Mouse (Mus musculus) hematopoietic stem cell, adult 5-6 weeks (primary cell): ENCODE measurements around the gene L1cam. TPM values are rescaled to one million over a fixed set of nuclear protein-coding genes. Genes with fewer than 3 reads are reported as not detected.

Source experiments
- ATAC-seq, 2 experiments: fragments of 125-278 bp in 1 of 2; replicated peaks in 1 of 2; 2 replicates each; pipeline ENCODE4 v1.8.0; 2016 to 2017; ENCODE audit warnings: inconsistent platforms in 2 of 2, mild to moderate bottlenecking in 2 of 2, moderate number of reproducible peaks in 2 of 2, low read depth in 1 of 2, moderate TSS enrichment in 1 of 2; ENCODE audit not compliant: low FRiP score in 2 of 2, poor library complexity in 2 of 2, severe bottlenecking in 2 of 2, insufficient read depth in 1 of 2, low TSS enrichment in 1 of 2
- total RNA-seq: library from RNA; stranded (forward); fragments of 172-1452, 232-1000 nt; gene quantifications from 2 replicates; pipeline ENCODE4 v1.2.3, GENCODE M21; 2017

The L1cam gene
- total RNA-seq, 1 experiment from 2014 or later, result not detected

DNA sequence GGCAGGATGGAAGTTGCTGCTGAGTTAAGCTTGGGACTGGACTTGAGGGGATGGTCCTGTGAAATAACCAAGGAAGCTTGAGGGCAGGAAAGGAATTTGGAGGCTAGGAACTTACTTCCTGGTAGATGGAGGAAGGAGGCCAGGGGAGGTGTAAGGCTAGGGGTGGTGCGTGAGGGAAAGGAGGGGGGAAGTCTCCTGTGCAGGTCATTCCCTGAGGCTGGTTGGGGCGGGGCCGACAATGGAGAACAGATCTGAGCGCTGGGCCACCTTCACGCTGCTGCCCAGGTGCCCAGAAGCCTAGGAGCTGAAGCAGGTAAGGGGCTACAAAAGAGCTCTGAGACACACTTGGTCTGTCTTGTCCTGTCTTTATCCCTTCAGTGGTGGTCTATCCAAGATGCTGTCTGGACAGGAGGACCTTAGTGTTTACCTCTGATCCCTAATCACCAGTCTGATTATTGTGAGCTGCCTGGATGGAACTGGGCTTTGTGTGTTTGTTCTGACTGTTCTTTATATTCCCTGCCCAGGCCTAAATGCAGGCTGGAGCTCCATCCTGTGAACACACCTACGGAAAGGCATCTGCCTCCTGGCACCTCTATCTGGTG lies 4.3 kb downstream of the L1cam start, which contains the start of gene Avpr2:
Gene Avpr2, plus strand, starts transcription at position 552 of the 602 bp plus-strand sequence.
- no peak for ATAC-seq

DNA sequence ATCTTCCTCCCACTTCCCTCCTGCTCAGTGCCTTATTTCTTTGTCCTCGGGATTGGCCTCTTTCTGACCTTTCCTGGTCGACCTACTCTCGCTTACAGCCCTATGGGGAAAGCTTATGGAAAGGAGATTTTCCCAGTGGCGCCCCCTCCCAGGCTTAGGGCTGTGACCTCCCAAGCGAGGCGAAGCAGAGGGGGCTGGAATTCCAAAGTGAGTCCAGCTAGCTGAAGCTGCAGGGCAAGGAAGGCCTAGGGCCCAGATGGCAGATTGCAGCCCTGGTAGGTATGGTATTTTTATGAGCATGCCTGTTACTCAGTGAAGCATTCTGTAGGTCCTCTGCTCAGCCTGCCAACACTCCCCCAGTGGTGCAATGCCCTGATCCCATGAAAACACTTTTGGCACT lies 14.4 kb downstream of the L1cam start:
- no peak for ATAC-seq

DNA sequence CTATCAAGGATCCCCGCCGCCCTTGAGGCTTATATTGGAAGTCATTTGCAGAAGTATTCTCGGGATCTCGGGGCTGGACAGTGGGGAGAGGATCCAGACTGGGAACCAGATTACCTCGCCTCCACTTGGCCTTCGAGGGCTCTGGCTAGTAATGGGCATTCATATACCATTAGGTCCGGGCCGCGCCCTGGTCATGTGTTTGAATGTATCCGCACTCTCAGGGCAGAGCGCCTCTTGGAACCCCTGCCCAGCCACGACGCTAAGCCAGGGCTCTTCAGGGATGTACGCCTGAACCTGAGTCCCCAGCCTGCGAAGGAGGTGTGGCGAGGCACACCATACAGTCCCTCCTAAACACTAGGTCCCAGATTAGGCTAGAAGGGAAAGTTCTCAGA lies 14.9 kb downstream of the L1cam start:
- 0 out of 4 replicates have a peak, but pooled peaks of 1 of the 2 experiments have one; percentile 10 for ATAC-seq

- ATAC-seq, result peak in 1 of 2 experiments; percentile 42; a peak in 1 of 4 replicates
Measured at GRCm38 (mm10) chrX:73880194-73881035, 15.5 kb downstream of the L1cam start.

DNA sequence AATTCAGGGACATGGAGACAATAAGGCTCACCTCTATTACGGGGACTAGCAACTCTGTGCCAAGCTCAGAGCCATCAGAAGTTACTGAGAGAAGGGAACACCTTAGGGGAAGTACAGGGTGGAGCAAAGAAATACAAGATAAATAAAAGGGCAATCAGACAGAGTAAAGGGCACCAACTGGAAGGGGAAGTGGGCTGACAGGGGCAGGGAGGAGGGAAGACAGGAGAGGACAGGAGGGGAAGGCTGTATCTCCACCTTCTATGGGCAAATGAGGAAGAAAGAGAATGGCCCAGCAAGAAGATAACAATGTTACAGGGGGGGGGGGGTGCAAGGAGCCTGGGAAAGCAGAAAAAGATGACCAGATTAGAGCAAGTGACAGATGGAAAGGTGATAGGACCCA lies 18.9 kb downstream of the L1cam start:
- peak in 1 of 2 experiments; percentile 45; a peak in 1 of 4 replicates for ATAC-seq

GRCm38 (mm10) chrX:73875881-73876280 lies 20.0 kb downstream of the L1cam start:
- ATAC-seq, result no peak

GRCm38 (mm10) chrX:73871956-73872355 lies 23.9 kb downstream of the L1cam start:
- ATAC-seq, result no peak

- ATAC-seq, result no peak
Measured at GRCm38 (mm10) chrX:73871474-73871873, 24.4 kb downstream of the L1cam start.

DNA sequence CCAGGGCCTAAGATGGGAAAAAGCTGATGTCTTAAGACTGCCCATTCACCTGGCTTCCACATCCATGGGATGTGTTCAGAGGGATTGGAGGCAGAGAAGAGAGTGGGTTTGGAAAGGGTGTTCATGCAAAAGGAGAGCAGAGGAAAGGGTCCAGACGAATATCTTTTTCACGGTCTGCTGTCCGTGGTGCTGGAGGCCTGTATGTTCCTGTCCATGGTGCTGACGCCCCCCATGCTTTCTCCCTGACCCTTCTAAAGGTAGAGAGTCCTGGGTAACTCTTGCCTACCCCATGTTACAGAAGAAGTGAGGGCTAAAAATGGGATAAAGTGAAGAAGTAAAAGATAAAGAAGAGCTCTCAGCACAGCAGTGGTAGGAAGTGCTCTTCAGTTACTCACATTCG lies 26.6 kb downstream of the L1cam start:
- ATAC-seq, result peak in 1 of 2 experiments; percentile 60; a peak in 1 of 4 replicates

DNA sequence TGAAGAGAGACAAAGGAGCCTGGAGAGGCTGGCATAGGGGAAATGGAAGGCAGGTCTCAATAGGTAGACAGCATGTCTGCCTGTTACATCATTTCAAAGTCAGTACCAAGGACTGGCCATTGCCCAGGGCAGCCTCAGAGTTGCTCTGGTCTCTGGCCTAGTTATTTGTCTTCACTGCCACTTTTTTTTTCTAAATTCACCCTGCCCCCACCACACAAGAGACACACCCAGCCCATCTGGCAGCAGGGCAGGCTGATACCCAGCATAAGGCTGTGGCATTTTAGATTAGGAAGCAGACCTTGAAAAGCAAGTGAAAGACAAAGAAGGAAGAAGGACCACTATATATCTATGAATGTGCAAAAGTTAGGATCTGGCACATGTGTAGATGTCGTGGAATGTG lies 28.1 kb downstream of the L1cam start:
- no peak for ATAC-seq

GRCm38 (mm10) chrX:73867256-73867655 lies 28.6 kb downstream of the L1cam start:
- ATAC-seq, result no peak

DNA sequence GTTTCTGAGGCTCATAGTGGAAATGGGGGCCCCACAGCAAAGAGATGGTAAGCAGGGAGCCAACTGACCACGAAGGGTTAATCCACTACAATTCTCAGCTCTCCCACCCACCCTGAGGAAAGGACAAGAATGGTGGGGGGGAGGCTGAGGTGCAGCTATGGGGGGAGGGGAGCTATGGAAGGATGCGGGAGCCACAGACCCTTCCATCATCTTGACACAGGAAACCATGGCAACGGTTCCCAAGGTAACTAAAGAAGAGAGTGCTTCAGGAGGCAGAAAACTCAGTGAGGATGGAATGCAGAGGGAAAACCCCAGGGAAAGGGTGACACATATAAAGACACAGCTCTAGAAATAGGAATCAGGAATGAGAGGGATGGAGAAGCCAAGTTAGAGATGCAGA lies 31.2 kb downstream of the L1cam start:
- ATAC-seq, result no peak

- no peak for ATAC-seq
Measured at GRCm38 (mm10) chrX:73855087-73855408, 40.9 kb downstream of the L1cam start.

DNA sequence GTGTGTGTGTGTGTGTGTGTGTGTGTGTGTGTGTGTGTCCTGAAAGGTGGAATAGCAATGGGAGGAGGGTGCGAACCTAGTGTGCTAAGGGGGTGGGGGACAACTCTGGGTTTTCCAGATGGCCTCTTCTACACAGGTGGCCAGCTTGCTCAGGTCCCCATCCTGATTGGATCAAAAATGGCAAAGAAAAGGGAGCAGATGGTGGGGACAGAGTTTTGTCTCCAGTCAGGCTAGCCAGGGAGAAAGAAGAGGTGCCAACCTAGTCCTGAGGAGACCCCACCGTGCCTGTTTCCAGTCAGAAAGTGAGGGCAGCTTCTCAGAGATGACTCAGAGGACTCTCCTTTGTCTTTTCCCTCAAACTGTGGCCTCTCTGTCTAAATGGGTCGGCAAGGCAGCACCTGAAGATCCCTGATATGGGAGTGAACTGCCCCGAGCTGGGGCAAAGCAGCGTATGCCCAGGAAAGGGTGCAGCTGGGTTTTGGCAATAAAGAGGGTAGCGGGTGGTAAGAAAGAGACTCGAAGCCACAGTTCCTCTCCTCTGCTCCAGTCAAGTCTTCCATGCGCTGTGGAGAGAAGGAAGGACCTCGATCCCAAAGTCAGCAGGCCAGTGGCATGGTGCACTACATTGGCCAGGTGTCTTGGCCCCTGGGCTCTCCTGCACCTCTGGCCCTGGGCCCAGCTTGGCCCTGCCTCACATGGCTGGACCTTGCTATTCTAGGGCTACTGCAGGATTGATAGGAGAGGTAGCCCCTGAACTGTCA lies 41.4 kb downstream of the L1cam start:
- no peak for ATAC-seq

DNA sequence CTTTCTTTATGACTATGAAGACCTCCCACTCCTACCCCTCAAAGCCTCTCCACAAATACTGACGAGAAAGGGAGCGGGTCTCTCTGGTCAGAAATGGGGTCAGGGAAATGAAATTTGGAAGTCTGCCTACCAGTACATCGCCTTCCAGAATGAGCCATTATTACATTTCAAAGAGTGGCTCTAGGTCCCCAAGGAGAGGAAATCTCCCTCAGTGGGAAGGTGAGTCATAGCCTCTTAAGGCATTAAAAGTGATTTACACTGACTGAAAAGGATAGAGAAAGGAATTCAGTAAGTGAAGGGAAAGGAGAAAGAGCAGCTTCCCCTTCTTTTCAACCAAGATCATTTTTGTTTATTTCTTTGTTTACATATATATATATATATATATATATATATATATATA lies 59.2 kb downstream of the L1cam start:
- no peak for ATAC-seq

DNA sequence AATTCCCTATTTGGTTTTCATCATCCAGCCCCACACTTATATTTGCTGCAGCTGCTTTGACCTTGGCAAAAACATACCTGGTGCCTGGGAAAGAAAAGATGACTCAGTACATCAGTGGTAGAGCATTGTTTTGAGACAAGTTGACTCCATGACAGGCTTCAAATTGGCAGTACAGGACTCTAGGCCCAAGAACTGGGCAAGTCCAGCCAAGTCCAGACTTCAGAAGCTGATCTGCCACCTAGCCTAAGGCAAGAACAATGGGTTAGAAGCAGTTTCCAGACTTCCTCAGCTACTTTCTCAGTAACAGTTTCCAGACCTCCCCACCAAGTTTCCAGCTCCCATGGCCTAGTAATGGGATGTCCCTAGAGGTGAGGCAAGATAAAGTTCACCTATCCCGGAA lies 60.2 kb downstream of the L1cam start:
- no peak for ATAC-seq

DNA sequence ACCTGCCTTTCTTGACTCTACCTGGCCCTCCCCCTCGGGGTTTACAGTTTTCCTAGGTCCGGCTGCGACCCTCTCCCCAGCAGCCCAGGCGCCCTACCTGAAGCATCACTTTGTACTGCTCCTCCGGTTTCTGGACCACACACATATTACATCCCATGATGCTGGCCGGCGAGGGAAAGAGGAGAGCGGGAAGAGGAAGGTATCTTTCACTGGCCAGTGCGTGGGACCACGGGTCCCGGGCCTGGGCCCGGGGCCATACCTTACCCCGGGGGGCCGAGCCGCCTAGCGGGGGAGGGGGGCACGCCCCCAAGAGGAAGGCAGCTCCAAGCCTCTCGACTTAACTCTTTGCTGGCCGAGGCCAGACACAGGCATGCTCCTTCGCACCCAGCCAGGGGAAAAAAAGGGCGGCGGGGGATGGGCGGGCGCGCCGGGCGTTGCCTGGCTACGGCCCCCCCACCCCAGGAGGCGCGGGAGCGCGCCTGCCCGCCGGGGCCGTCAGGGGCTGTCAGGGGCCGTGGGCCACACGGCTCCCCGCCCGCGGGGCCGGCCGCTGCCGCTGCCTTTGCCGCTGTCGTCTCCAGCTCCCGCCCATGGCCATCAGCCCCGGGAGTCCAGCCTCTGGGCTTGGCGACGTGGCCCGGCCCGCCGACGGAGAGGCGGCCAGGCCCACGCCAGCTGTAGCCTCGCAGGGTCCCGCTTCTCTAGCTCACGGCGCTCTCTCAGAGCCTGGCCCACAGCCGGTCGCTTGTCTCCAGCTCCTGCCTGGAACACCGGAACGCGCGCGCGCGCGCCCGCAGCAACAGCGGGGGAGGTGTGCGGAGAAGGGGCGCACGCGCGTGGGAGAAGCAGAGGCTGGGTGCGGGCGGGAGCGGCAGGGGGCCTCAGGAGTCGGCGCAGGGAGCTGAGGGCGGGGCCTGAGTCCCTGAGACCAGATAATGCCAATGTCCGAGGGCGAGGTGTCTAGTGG lies 71.4 kb downstream of the L1cam start, which contains the start of gene Pdzd4:
Gene Pdzd4, minus strand, starts transcription at position 785 of the 967 bp plus-strand sequence.
- no peak for ATAC-seq
